Mouse (Mus musculus) heart, postnatal 36 days (tissue): Measurements from ENCODE around the gene Fam160a2. TPM values are rescaled to one million over a fixed set of nuclear protein-coding genes. Genes with fewer than 3 reads are reported as not detected.

Experiments used
- DNase-seq, 2 experiments: peaks; one replicate each; pipeline ENCODE4 v3.0.0; 2021 to 2022
- intact Hi-C: fragments of 180-260 bp; cut with DNase I; formaldehyde crosslinking; loops from one replicate; pipeline ENCODE4 v1.15.1; 2025
- total RNA-seq, 2 experiments: library from RNA; stranded (reverse); gene quantifications; 2 replicates each; pipeline ENCODE4 v1.2.3; 2021

Fam160a2 gene
- 10 to 100 TPM; 18.1 to 19.0 TPM for total RNA-seq

DNA sequence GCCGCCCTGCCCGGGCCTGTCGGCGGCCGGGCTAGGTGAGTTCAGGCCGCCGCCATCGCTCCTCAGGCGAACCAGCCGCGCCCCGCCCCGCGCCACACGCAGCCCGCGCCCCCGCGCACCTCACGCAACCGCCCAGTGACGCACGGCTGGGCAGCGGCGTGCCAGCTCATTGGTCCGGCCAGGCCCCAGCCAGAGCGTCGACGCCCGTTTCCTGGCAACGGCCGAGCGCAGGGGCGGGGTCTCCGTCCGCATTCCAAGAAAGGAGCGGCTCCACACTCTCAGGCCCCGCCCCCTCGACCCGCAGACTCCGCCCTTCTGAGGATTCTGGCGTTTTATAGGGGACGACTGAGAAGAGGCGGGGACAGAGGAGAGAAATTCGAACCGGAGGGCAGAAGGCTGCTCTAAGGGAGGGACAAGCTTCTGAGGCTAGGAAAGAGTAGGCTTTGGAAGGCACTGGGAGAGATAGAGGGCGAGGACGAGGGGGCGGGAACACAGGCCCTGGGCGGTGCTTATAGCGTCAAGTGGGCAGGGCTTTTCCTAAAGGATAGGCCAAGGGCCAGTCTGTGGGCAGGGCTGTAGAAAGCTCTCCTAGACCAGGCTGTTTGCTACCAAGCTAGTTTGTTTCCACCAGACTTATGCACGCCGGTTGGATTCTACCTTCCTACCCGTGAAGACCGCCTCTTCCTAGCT, at the start of gene Fam160a2:
Fam160a2 (minus strand) TSS at position 120 of the 690 bp plus-strand sequence.
- peak; percentile 99 for DNase-seq
- intact Hi-C loops: loop anchor here (5.0 to 10.0 kb wide), 3 partner anchors 173 to 415 kb away; partner anchors contain the start of genes Mrpl17 and Trim3

DNA sequence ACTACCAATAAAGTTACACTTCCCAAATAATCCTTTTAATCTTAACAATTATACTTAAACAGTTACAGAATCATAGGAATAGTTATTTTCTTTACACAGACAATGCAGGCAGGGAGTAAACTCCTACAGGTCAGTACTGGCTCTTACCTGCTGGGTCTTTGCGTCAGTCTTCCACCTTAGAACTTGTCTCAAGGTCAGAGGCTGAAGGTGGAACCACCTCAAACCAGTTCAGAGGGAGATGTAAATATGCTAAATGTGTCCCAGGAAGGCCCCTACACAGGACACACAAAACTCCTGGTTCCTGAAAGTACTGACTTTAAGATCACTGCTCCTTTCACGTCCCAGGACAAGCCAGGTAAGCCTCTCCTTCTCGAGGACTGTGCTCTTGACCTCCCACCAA, 45.2 kb upstream of the Fam160a2 start:
- intact Hi-C loops: no loop called here
- no peak for DNase-seq

DNA sequence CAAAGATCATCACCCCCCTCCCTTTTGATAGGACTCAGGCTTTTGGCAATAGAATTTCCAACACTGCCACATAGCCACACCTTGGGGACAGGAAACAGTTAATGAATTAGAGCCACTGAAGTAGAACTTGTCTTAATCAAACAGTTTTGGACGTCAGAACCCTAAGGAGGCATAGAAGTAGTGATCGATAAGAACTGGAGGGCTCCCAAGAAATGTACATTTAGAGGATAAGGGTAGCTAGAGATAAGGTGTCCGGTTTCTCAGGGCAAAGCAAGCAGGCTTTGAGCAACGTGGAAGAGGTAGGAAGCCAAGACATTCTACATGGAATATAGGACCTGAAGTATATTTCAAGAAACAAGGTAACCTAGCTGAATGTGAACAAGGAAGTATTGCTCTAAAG, 41.6 kb upstream of the Fam160a2 start:
- intact Hi-C loops: no loop called here
- no peak for DNase-seq

DNA sequence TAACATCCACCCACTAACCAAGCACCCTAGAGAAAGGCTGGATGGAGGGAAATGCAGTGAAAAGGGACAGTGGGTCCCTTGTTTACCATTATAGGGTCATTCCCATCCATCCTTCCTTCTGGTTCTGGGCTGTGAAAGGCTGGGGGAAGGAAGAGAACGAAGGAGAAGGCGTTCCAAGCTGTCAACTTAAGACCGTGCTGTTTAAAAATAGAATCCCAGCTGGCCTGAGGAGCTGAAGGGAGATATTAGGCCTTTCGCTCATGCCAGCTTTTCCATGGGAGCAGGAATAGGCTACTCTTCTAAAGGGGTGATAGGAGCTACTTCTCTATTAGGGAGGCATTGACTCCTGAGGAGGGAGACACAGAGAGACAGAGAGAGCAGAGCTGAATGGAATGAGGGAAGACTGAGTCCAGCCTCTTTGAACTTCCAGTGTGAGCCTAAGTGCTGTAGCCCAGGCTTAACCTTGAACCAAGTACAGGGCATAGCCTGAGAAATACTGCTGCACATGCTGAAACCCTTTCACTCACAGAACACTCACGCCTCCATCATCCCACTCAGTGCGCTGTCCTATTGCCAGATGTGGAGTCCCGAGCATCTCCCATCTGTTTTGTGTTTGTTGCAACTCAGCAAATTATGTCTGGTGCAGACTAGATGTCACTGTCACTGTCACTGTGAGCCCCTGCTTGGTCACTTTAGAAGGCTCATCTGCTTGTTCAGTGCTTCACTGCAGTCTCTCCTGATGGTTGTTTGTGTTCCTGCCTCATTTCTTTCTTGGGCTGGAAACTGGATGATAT, 38.3 kb upstream of the Fam160a2 start:
- no peak for DNase-seq
- intact Hi-C loops: no loop called here

GRCm38 (mm10) chr7:105434798-105435197, 34.9 kb upstream of the Fam160a2 start:
- DNase-seq: peak in 1 of 2 experiments; percentile 6
- intact Hi-C loops: no loop called here

- DNase-seq: no peak
- intact Hi-C loops: no loop called here
Measured at GRCm38 (mm10) chr7:105433859-105434258, 34.0 kb upstream of the Fam160a2 start.

- DNase-seq: no peak
- intact Hi-C loops: no loop called here
Measured at GRCm38 (mm10) chr7:105432058-105432457, 32.2 kb upstream of the Fam160a2 start.

DNA sequence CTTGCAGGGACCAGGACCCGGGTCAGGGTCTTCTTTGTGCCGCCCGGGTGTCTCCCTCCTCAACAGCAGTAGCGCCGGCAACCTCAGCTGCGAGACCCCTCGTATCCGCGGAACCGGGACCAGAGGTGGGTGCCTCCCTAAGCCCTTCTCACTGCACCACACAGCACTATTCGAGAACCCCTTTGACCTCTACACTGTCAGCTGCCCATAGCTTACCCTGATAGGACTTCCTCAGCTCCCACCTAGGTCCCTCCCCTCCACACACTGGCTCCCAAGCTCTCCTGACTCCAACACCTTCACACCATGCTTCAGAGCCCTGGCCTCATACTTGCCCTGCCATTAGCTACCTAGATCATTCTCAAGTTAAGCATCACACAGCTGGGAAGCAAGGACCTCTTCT, 26.2 kb upstream of the Fam160a2 start:
- DNase-seq: no peak
- intact Hi-C loops: no loop called here

- intact Hi-C loops: no loop called here
- no peak for DNase-seq
Measured at GRCm38 (mm10) chr7:105425424-105426043, 25.7 kb upstream of the Fam160a2 start, which contains the start of gene Cckbr. Cckbr (plus strand) TSS chr7:105425731.

GRCm38 (mm10) chr7:105424368-105424767, 24.5 kb upstream of the Fam160a2 start:
- intact Hi-C loops: no loop called here
- no peak for DNase-seq

GRCm38 (mm10) chr7:105420903-105421302, 21.0 kb upstream of the Fam160a2 start:
- intact Hi-C loops: no loop called here
- DNase-seq: no peak

DNA sequence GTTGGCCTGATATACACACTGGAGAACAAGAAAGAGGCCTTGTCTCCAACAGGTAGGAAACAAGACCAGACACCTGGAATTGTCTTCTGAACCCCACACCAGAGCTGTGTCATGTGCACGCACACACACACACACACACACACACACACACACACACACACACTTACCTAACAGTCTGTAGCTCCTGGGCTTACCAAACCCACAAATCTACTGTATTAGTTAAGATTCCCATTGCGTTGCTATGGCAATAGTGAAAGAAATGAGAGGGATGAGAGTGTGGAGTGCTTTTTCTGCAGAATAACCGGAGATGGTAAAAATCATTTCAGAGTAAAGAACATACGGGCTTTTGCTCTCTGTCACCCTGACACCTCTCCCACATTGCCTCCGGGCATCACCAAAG, 18.3 kb upstream of the Fam160a2 start:
- intact Hi-C loops: no loop called here
- no peak for DNase-seq

DNA sequence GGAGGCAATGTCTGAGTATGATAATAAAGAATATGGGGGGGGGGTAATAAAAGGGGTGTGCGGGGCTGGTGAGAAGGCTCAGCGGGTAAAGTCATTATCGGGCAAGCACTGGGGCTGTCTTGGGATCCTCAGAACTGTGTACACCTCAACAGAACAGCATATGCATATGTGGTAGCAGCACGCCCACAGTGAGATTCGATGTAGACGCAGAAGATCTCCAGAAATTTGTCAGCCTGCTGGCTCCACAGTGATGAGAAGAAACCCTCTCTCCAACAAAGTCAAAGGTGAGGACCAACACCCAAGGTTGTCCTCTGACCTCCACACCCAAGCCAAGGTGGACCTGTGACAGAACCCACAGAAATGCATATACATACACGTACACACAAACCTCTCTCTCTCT, 16.7 kb upstream of the Fam160a2 start:
- DNase-seq: no peak
- intact Hi-C loops: no loop called here

- DNase-seq: no peak
- intact Hi-C loops: loop anchor here (5.0 kb wide), 1 partner anchor 242 kb away; no protein-coding TSS in a partner anchor
Measured at GRCm38 (mm10) chr7:105414385-105414784, 14.5 kb upstream of the Fam160a2 start.

- intact Hi-C loops: loop anchor here (2.0 to 5.0 kb wide), 2 partner anchors 67 to 240 kb away; no protein-coding TSS in a partner anchor
- DNase-seq: peak; percentile 78 to 90
Measured at GRCm38 (mm10) chr7:105411874-105412632, 12.2 kb upstream of the Fam160a2 start.

DNA sequence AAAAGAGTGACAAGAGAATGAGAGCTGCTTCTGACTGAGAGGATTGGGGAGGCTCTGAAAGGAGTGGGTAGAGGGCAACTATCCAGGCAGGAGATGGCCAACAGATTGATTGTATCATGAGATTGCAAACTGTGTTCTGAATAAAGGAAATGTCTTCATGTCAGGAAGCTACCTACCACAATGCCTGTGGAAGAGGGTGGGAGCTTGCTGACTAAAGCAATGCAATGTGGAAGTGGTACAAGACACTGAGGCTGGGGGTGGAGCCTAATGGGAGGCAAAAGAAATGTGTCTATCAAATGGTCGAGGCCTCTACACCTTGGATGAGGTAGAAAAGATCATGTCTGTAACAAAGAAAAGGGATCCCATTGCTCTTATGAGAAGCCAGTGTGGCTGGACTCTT, 6.5 kb upstream of the Fam160a2 start:
- intact Hi-C loops: no loop called here
- no peak for DNase-seq

- intact Hi-C loops: no loop called here
Measured at GRCm38 (mm10) chr7:105404268-105404667, 4.4 kb upstream of the Fam160a2 start, which contains the start of gene Cnga4. Cnga4 (plus strand) TSS chr7:105404568.

DNA sequence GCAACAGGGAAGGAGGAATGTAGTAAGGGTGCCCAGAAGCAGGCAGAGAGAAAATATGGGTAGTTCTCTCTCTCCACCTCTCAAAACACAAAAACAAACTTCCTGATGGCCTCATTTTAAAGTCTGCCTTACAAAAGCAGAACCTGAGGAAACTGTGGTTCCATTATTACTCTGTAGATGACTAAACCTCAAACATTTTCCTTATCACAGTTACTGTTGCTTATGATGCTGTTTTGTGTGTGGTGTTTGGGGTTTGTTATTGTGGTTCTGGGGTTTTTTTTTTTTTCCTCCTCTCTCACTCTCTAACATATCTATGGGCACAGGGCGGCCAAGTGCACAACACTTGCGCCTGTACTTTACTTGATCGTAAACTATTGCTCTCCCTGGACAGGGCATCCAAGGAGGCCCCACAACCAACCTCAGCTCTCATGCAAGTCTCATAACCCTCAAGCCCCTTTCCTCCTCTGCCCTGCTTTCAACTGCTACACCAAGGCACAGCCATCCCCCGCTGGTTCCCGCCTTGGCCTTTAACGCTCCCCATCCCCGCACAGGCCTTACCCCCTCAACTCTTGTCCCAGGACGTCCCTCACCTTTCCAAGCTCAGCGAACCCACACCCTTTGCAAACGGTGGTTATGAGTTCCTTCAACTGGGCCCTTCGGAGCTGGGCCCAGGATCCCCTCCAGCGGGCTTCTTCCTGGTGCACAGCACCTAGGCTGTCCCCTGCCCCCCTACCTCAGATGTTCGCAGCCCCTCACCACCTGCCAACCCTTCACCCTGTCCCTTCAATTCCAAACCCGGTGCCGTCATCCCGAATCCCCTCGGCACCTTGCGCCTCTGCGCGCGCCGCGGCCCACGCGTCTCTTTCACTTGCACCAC, 558 bp downstream of the Fam160a2 start:
- intact Hi-C loops: loop anchor here (5.0 to 10.0 kb wide), 3 partner anchors 172 to 416 kb away; partner anchors contain the start of genes Mrpl17 and Trim3
- DNase-seq: no peak

More at GRCm38 (mm10) chr7:105404268-105404667, 4.4 kb upstream of the Fam160a2 start, which contains the start of gene Cnga4:
- no peak for DNase-seq

- DNase-seq: no peak
- intact Hi-C loops: loop anchor here (5.0 to 10.0 kb wide), 3 partner anchors 169 to 419 kb away; partner anchors contain the start of genes Mrpl17 and Trim3
Measured at GRCm38 (mm10) chr7:105396126-105396525, 3.7 kb downstream of the Fam160a2 start.
